Mouse (Mus musculus) left cerebral cortex, adult 18-20 months (tissue): ENCODE results near the gene 1700015F17Rik. TPM values are rescaled to one million over a fixed set of nuclear protein-coding genes. Genes with fewer than 3 reads are reported as not detected.

ENCODE experiments used
- DNase-seq, 2 experiments: peaks; one replicate each; pipeline ENCODE4 v3.0.0; 2021 to 2022; ENCODE audit warnings: low spot score in 2 of 2, mixed read lengths in 1 of 2
- long read RNA-seq, 2 experiments: library from polyadenylated mRNA; stranded (forward); transcript quantifications; one replicate each; pipeline ENCODE4 v2.0.0; 2021
- total RNA-seq, 2 experiments: library from RNA; stranded (reverse); gene quantifications; 2 replicates each; pipeline ENCODE4 v1.2.3; 2021

Gene 1700015F17Rik
- total RNA-seq = 1 to 10 TPM in 1 of 2 experiments, not detected in 1; 1.1 TPM
- long read RNA-seq, experiment 1 = 0 reads
- long read RNA-seq, experiment 2 = 0 reads

DNA sequence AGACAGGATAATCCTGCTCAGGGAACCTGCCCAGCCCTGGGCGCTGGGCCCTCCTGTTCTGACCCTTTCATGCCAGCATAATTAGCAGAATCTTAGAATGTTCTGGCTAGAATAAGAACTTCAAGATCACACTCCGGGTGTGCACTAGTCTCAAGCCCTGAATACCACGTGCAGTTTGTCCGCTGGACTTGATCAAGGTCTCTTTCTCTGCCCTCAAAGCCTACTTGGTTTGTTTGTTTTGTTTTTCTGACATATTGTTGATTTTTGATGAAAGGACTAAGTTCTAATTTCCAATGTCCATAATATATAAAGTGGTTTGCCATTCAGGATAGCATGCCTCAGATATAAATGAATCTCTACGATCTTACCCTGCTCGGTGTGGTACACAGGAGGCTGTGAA lies at the start of gene 1700015F17Rik:
Gene 1700015F17Rik, minus strand, starts transcription at position 101 of the 400 bp plus-strand sequence.
- DNase-seq = no peak

GRCm38 (mm10) chr5:5515411-5515810 lies 36.5 kb upstream of the 1700015F17Rik start:
- DNase-seq = no peak

DNA sequence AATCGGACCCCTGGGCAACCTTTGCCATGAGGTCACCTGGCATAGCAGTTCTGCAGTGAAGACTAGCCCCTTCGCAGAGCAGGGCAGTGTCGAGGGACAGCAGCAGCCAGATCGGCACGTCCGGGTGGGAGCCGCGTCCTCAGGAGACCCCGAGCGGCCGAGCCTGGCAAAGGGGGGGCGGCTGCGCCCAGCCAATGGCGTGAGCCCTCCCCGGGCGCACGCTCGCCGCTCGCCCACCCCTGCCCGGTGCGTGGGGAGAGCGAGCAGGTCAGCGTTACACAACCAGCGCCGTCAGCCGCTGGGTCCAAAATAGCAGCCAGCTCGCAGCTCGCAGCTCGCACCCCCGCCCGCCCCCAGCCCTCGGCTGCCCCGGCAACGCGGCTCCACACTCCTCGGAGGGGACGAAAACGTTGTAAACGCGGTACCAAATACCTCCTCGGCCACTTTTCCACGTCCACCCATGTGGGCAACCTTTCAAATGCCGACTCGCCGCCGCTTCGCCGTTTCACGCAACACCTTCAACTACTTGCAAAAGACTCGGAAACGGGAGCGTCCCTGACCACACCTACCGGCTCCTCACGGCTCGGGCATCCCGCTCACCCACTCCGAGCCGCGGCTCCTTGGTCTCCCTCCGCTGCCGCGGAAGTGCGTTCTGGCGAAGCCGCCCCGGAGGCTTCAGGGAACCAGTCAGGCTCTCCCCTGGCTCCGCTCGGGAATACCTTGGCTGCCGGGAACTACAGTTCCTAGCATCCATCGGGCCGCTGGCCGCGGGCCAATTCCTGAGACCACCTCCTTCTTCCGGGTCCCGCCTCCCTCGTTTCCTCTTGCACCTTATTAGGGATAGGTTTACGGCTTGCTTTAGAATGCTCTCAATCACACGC lies 35.5 kb upstream of the 1700015F17Rik start, which contains the start of gene Cldn12:
Gene Cldn12, minus strand, starts transcription at position 763 of the 881 bp plus-strand sequence.
- peak; percentile 96 to 97 for DNase-seq

- DNase-seq = no peak
Measured at GRCm38 (mm10) chr5:5511401-5511800, 32.5 kb upstream of the 1700015F17Rik start.

GRCm38 (mm10) chr5:5510989-5511388 lies 32.0 kb upstream of the 1700015F17Rik start:
- DNase-seq = peak; percentile 23 to 55

DNA sequence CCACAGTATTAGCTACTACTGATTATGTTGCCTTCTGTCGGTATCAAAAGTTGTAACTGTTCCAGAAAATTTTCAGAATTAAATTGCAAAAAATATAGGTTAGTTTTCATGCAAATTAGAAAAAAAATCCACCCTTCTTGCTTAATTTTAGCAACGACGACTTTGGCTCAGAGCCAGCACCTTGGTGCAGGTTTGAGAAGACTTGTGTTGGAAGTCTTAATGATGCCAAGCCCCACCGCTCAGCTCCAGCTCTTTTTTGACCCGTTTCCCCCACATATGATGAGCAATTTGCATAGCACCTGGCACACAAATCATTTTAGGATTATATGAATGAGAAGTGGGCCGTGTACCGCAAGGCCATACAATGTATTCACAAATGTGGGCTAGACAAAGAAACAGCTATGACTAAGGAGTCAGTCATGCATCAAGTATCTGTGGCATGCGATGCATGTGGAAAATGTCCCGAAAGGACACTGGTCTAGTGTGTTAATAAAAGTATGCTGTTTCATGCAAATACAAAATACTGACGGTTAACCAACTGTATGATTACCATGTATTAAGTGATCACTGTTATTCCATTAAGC lies 31.5 kb upstream of the 1700015F17Rik start:
- DNase-seq = no peak

- no peak for DNase-seq
Measured at GRCm38 (mm10) chr5:5508231-5508630, 29.3 kb upstream of the 1700015F17Rik start.

GRCm38 (mm10) chr5:5507701-5508225 lies 28.8 kb upstream of the 1700015F17Rik start:
- DNase-seq = peak; percentile 57 to 77

DNA sequence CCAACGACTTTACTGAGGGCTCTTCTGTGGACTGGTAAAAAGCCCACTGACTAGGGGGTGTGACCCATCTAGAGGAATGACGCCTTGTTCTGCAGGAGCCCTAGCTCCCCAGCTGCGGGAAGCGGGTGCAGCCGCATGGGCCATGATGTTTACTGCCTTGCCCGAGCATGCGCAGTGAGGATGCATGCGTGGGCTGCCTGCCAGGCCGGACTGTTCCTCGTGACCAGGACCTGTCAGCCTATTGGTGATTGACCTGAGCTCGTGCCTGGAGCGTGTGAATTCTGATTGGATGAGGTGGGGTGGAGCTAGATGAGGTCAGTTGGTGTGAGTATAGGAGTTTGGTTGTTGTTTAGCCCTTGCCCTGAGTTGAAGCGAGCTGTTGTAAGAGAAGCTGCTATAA lies 25.5 kb upstream of the 1700015F17Rik start:
- no peak for DNase-seq

DNA sequence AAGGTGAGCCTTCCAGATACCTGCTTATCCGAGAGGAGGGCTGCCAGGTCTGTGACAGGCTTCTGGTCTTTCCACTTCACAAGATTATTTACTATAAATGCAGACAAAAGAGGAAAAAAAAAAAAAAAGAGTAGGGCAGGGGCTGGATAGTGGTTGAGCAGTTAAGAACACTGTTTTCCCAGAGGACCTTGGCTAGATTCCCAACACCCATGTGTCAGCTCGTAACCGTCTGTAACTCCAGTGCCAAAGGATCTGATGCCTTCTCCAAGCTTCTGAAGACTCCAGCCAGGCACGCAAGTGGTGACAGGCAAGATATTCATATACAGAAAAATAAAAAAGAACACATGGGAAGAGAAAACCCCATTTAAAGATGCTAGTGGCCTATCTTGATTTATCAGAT lies 24.4 kb upstream of the 1700015F17Rik start:
- no peak for DNase-seq

- DNase-seq = no peak
Measured at GRCm38 (mm10) chr5:5501583-5501982, 22.6 kb upstream of the 1700015F17Rik start.

DNA sequence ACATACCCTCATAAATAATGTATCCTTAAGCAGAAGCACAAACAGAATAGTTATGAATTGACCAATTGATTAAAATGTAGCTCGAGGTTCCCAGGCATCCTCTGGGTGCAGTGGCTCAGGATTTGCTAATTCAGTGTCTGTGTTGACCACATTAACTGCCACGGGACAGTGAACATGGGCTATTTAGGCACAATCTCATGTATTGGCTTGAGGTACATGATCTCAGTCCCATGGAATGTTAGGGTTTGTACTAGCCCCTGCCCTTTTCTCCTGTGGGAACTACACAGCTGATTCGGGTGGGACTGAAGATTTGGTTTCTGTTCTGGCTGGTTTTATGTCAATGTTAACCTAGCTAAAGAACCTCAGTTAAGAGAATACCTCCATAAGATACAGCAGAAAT lies 17.4 kb upstream of the 1700015F17Rik start:
- DNase-seq = no peak

DNA sequence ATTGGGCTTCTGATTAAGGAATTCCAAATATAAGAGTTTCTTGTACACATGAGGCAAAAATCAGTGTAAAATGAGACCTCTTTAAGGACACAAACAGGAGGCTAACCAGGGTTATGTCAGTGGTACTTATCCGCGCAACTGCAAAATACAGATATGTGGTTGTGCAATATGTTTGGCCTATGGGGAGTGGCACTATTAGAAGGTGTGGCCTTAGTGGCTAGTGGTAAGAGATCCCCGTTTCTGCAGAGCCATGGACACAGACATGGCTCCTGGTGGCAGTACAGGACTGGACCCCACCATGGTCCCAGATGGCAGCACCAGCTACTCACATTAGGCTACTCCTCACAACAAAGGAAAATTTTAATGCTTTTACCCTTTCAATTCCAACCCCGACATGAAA lies 16.1 kb upstream of the 1700015F17Rik start:
- DNase-seq = no peak

DNA sequence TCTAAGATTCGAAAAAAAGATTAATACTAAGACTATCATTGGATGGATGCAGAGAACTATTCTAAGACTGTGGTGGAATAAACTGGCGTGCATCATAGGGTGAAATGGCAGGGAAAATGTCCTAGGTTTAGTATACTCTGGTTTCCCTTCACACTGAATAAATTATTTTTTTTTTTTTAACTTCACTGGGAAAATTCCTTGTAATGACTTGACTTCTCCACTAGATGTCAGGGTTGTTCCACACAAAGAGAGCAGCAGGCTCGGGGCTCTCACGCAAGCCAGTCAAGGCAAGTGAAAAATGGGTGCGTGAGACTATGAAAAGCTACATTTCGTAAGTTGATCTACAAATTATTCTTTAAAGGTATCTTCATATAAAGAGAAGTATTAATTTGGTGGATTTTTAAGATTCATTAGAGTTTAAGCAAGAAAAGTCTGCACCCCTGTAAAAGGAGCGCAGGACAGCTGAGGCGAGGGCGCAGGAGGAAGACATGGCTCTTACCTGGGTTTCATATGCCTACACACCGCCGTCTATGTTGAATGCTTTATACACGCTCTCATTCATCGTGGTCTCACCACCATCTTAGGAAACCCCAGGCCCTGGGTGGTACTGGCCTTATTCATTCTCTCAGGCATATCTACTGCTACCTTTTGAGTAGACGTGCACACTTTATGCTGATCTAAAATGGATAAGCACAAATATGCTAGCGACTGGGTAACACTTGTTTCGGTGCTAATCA lies 15.5 kb upstream of the 1700015F17Rik start:
- DNase-seq = peak; percentile 21 to 36

GRCm38 (mm10) chr5:5492163-5492562 lies 13.2 kb upstream of the 1700015F17Rik start:
- DNase-seq = no peak

GRCm38 (mm10) chr5:5486071-5486470 lies 7.1 kb upstream of the 1700015F17Rik start:
- DNase-seq = no peak

GRCm38 (mm10) chr5:5483254-5483858 lies 4.4 kb upstream of the 1700015F17Rik start:
- no peak for DNase-seq

DNA sequence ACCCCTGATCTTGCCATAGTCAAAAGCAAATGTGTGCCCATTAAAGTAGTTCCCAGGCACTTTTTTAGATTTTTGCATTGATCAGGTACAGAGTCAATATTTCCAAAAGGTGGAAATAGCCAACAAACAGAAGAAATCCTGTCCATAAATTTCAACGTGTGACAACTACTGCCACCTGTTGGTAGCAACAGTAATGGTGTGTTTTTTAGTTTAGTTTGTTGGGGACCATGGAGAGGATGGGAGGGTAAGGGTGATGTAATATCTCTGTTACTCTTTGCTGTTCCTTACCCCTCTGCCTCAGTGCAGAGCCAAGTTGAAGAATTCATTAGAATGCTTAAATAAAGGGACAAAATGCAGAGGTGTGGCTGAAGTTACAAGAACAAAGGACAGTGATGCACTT lies 2.7 kb upstream of the 1700015F17Rik start:
- peak; percentile 13 to 25 for DNase-seq

DNA sequence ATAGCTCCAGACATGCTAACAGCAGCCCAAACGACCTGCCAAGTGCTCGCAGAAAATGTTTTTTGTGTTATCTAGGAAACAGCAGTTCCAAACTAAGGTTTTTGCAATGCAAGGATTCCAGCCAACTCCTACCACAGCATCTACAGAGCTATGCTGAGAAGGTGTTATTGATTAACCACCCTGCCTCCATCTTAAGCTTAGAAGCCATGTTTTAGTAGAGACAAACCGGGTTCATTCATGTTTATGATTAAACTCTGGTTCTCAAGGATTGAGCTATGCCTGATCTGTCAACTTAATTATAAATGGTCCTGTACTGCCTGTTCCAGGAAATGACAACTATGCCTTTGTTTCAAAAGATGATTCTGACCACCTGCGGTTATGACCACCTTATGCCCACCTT lies 2.8 kb downstream of the 1700015F17Rik start:
- no peak for DNase-seq

- no peak for DNase-seq
Measured at GRCm38 (mm10) chr5:5465256-5465655, 13.7 kb downstream of the 1700015F17Rik start.
